8 mouse cellular contexts compared by ENCODE assay signal in genomic region chr2:104742741-104743064, GRCm38 (mm10). TPM values are rescaled to one million over a fixed set of nuclear protein-coding genes. Genes with fewer than 3 reads are reported as not detected.
A peak's percentile ranks its signal among the peaks of the same experiment; 100 is the strongest.
DNase-seq lines count a peak whose midpoint lies in the region; ATAC-seq and TF ChIP-seq lines count a peak whose summit lies in the region.

Gene Depdc7, minus strand, starts transcription at chr2:104742878.

- no peaks in the 10 kb centered on the region for H3K36me3 ChIP-seq in intestine, embryonic 14.5 days (ENCODE audit: control insufficient read depth, insufficient read depth, low read length)

- no peak for TF ChIP-seq CTCF in cortical plate, adult 2 months (IDR thresholded peaks at IDR 0.05; ENCODE audit: extremely low read depth, insufficient read depth, low read length)

- H3K9ac ChIP-seq in intestine, embryonic 14.5 days (ENCODE audit: low read length), result peak within 1 kb of the TSS; percentile 77

- H3K27ac ChIP-seq in cortical plate, adult 2 months (ENCODE audit: insufficient read depth, low read length), result no peak within 1 kb of the TSS
- peak within 1 kb of the TSS; percentile 29; the same call in 1 of the 2 replicates for H3K27ac ChIP-seq in intestine, embryonic 14.5 days (ENCODE audit: low read depth)

- peak within 1 kb of the TSS; percentile 70 for H3K4me2 ChIP-seq in intestine, embryonic 14.5 days (ENCODE audit: low read length)

- peak within 1 kb of the TSS; percentile 44 for H3K4me3 ChIP-seq in cortical plate, adult 2 months (ENCODE audit: insufficient read depth, low read length)
- H3K4me3 ChIP-seq in intestine, embryonic 14.5 days (ENCODE audit: low read depth, low read length), result peak within 1 kb of the TSS; percentile 61

- H3K27me3 ChIP-seq in intestine, embryonic 14.5 days (replicated peaks; ENCODE audit: control insufficient read depth, insufficient read depth, low read length), result no peaks in the 10 kb centered on the region

- peak; percentile 90 to 96 for DNase-seq in adrenal gland, adult (ENCODE audit: inconsistent age in 2 of 2, low spot score in 1 of 2)
- DNase-seq in gastrocnemius, postnatal 25 days, result peak; percentile 83
- peak; percentile 92 for DNase-seq in intestine, embryonic 14.5 days (ENCODE audit: low spot score)
- peak; percentile 69 to 92 for DNase-seq in left cerebral cortex, postnatal 10 days (ENCODE audit: extremely low spot score in 1 of 2, low spot score in 2 of 2)
- DNase-seq in right cerebral cortex, postnatal 10 days (ENCODE audit: low spot score in 2 of 2), result peak; percentile 86 to 90
- DNase-seq in urinary bladder, postnatal 36 days (ENCODE audit: low spot score in 2 of 2), result peak; percentile 91 to 93

- WGBS in intestine, embryonic 14.5 days, result 0% methylated on average over 25 of the region's 31 CpGs

- no peak for TF ChIP-seq POLR2A in cortical plate, adult 2 months (IDR thresholded peaks at IDR 0.05; ENCODE audit: extremely low read depth, insufficient read depth, low read length)

- no peaks in the 10 kb centered on the region for H3K9me3 ChIP-seq in intestine, embryonic 14.5 days (ENCODE audit: control insufficient read depth, low read length)

- intact Hi-C loops in left cerebral cortex, postnatal 10 days (cut with DNase I), result no loop called here

- peaks cover 2% of the 10 kb centered on the region; the same call in 1 of the 2 replicates for H3K4me1 ChIP-seq in cortical plate, adult 2 months (ENCODE audit: control insufficient read depth, insufficient read depth, low read length)
- H3K4me1 ChIP-seq in intestine, embryonic 14.5 days (replicated peaks; ENCODE audit: control insufficient read depth, insufficient read depth, low read length), result peaks cover 16% of the 10 kb centered on the region; the same call in 1 of the 2 replicates

- ATAC-seq in intestine, embryonic 14.5 days (replicated peaks; ENCODE audit: low FRiP score, low TSS enrichment, low read depth), result peak; percentile 92
- peak; percentile 78 for ATAC-seq in megakaryocyte progenitor cell, adult 5-6 weeks (replicated peaks; ENCODE audit: poor library complexity)

RNA-seq across cellular contexts. Expression of gene Depdc7, which starts in this region (rescaled TPM):
- 2.0 and 2.3 TPM in 2 replicates for polyA plus RNA-seq in cortical plate, adult 2 months (2012; rRNA removed)
- total RNA-seq in gastrocnemius, postnatal 25 days (2021), result 1 to 10 TPM; 1.4 to 1.9 TPM
- 17.8 and 19.5 TPM in 2 replicates for polyA plus RNA-seq in intestine, embryonic 14.5 days (2014; fragmentation: Nextera tagmentation; extraction: Ambion mirVana)
- 1 to 10 TPM; 1.0 to 1.2 TPM for total RNA-seq in left cerebral cortex, postnatal 10 days (2021)
- 4.5 and 5.4 TPM in 2 replicates for total RNA-seq in megakaryocyte progenitor cell, adult 5-6 weeks (2015)
- total RNA-seq in megakaryocyte progenitor cell, adult 5-6 weeks (2017), result 4.1 and 4.8 TPM in 2 replicates
